Mouse (Mus musculus): ENCODE results near the gene Cyp2c65.
"Not testable (repeated sequence)": the region's sequence is repeated elsewhere in the genome, so short reads cannot be mapped to it uniquely, and the experiment has no call there.

Cyp2c65 gene

GRCm38 (mm10) chr19:39060719-39061118, at the start of gene Cyp2c65:
Cyp2c65 (plus strand) TSS chr19:39061015.
- DNase-seq = no peak

- no peak for DNase-seq
Observed at GRCm38 (mm10) chr19:39057928-39058327, 2.9 kb upstream of the Cyp2c65 start.

GRCm38 (mm10) chr19:39098779-39099178, 38.0 kb downstream of the Cyp2c65 start:
- not testable (repeated sequence) for DNase-seq

- no peak for DNase-seq
Observed at GRCm38 (mm10) chr19:39113644-39114043, 52.8 kb downstream of the Cyp2c65 start, which contains the start of gene Cyp2c66. Cyp2c66 (plus strand) TSS chr19:39113898.
